Mouse (Mus musculus): ENCODE results near the gene Elk3.

The Elk3 gene

DNA sequence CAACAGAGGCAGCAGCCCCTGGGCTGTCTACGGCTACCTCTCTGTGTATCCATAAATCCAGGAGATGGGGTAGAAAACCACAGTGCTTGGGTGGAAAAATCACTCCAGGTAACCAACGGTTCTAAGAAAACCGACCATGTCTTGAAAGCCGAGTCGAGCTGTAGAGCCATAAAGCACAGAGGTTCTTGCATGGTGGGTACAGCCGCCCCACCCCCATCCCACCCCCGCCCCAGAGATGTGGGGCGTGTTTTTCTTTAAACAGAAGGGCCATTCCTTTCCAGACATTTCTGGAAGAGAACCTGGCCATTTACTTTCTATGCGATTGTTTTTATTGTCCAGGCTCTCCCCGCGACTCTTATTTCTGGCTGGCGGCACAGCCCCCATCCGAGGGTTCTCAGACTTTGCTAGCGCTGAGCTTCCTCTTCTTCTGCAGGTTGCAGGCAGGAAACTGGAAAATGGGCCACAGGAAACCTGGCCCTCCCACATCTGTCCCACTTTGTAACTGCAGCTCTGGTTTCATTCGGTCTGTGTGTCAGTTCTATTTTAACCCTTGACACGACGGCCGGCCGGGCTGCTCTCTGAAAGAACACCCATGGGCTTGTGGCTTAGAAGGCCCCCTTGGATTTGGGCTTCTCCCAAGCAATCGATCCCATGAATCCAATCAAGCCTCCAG is 16.3 kb downstream of the Elk3 start:
- DNase-seq (ENCODE audit: low read depth, low spot score): peak; percentile 62

DNA sequence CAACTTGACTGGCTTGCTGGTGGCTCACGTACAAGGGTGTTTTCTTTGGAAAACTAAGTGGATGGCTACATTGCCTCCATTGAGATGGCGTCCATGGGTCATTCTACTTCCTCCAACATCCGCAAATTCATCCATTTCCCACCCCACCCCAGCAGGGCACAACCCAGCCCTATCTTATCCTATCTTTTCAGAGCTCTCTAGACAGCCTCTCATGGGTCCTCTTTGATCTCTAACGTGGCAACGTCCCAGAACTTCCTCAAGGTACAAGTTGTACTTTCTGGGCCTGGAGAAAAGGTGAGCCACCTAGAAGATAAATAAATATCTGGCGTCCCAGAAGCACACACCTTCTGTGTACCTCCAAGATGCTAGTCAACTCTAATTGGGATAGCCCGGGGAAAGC is 17.3 kb downstream of the Elk3 start:
- DNase-seq (ENCODE audit: low read depth, low spot score): no peak

DNA sequence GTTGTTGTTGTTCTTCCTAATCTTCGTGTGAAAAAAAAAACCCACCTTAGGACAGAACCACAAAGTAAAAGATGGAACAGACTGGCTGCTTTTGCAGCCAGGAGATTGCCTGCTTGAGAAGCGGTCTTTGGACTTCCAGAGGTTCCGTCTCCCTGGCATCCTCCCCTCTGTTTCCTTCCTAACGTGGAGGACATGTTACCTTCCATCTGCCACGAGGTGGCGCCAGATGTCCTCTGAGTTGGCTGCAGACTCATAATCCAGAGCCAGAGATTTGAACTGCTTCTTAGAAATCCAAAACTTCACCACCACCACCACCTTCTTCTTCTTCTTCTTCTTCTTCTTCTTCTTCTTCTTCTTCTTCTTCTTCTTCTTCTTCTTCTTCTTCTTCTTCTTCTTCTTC is 19.1 kb downstream of the Elk3 start:
- DNase-seq (ENCODE audit: low read depth, low spot score): peak; percentile 91

DNA sequence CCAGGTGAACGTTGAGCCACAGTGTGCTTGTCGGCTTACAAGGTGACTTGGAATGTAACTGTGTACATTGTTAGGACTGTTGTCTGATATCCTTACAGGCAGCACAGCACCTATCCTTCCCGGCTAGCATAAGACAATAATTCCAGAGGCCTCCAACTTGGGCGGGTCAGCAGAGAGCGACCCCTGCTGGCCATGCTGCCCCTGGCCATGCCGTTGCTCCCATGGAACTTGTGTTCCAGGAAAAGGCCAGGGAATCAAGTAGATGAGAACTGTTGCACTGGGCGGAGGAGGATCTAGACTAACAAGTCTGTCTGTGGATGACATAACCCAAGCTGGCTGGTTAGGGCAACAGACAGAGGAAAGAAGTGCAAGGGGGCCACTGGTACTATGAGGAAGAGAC is 19.6 kb downstream of the Elk3 start:
- DNase-seq (ENCODE audit: low read depth, low spot score): peak; percentile 81

DNA sequence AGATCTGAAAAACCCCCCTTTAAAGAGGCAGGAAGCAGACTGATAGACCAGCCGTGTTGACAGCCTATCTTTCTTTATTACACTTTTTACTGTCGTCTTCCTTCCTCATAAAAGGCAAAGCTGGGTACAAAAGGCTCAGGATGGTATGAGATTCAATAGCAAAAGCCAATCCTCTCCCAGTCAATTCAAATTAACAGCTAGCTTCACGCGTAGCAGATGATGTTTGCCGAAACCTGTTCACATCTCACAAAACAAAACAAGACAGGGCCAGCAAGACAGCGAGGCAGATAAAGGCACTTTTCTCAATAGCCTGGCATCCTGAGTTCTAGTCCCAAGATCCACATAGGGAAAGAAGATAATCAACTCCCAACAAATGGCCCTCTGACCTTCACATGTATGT is 21.5 kb downstream of the Elk3 start:
- no peak for DNase-seq (ENCODE audit: low read depth, low spot score)

DNA sequence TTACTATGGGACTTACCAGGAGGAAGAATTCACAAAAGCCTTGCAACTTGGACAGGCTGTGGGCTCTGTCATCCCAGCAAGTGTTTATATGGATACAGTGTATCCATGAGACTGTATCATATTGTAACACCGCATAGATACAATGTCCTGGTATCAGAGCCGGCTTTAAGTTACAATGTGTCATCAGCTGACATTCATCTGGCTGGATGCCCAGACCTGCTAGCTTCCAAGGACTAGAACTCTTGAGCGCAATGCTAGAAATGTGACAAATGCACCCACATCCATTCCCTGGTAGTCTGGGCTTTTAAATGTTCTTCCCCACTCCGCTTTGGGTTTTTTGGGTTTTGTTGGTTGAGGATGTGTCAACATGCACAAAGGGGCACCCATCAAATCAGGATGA is 22.6 kb downstream of the Elk3 start:
- no peak for DNase-seq (ENCODE audit: low read depth, low spot score)

DNA sequence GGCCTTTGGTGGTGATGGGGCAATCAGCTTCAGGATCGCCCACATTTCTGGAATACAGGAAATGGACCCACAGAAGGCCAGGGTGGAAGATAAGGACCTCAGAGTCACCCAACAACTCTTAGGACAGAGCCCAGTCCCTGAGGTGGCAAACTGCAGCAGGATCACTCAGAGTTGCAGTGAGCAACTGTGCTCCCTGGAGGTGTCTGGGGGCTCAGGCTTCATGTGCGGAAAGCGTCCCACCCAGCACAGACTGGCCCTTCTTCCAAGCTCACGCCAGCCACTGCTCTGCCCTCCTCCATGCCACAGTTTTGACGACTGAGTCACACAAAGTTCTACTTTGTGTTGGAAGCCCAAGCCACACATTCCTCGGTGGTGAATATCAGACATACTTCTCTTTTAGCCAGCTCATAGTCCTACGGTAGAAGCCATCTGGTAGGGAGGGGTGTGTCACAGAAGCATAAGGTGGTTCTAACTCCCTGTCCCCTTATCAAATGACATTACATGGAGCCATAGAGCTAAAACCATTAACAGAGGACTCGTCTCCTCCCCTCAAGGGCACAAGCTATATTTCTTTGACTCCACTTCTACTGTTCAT is 23.3 kb downstream of the Elk3 start:
- no peak for DNase-seq (ENCODE audit: low read depth, low spot score)

DNA sequence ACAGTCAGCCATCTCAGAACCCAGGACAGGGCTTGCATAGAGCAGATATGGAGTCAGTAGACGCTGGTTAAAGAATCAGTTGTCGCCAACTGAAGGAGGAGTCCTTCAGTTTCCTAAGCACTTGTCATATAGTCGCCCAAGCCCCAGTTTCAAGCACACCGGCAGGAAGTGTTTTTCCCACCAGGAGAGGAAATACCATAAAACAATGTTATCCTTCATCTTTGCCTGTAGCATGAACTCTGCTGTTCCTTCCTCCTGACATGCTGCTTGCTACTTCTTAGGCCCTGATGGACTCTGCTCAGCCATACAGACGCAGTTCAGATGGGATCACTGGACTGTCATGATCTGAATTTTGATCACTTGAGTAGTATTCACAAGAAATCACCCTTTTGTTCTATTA is 25.4 kb downstream of the Elk3 start:
- DNase-seq (ENCODE audit: low read depth, low spot score): no peak

DNA sequence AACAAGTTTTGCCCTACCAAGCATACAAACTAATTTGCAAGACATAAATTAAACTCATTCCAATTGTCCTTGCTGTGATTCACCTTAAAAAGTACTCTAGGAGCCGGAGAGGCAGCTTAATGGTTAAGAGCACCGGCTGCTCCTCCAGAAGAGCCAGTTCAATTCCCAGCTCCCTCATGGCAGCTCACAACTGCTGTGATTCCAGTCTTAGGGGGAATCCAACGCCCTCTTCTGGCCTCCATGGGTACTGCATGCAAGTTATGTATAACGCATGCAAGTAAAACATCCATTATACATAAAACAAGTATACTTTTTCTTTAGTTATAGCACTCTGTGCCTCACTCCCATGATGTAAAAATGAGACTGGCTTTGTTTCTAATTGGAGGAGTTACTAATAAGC is 27.7 kb downstream of the Elk3 start:
- DNase-seq (ENCODE audit: low read depth, low spot score): peak; percentile 84

DNA sequence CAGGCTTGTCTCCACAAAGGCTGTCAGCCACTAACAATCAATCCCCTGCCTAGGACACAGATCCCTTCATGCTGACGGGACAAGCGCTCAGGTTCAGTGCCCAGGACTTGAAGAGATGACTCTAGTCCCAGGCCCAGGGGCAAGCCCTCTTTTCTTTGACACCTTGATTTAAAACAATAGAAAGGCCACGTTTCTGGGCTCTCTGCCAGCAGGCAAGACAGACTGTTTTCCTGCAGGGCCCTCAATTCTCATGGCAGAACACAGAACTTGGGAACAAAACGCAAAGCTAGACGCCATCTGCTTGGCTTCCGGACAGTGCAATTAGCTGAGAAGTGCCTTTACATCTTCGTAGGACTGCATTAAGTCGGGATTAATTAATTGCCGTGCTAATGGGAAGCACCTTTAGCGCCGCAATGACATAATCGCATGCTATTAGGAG is 28.4 kb downstream of the Elk3 start:
- DNase-seq (ENCODE audit: low read depth, low spot score): no peak

DNA sequence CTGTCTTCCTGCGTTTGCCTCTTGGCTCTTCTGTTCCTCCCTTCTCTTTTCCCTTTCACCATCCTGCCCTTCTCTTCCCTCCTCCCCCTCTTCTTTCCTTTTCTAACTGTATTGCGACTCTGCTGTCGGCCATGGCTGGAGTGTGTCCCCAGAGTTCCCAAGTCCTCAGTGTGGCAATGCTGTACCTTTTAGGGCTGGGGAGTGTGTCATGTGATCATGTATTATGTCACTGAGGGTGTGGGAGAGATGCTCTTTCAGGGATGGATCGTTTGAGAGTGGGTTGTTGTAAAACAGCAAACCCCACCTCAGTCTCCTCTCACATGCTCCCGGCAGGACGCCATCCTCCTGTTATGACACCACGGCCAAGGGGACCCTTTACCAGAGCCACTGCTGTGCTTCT is 29.8 kb downstream of the Elk3 start:
- DNase-seq (ENCODE audit: low read depth, low spot score): no peak

DNA sequence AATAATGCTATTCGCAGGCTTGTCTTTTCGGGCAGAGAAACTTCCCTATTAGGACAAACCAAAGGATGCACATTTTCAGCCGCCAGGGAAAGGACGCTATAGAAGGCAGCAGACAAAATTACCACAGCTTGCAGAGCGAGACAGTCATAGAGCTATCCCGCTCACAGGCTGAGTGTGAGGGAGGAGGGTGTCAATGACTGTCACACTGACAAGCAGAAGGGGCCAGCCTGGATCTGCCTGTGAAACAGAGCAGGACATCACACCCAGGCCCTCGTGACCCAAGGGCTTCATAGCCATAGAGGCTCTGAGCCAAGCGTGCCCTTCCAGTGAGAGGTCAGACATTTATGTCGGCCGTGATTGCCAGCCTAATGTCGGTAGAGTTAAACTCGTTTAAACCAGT is 30.3 kb downstream of the Elk3 start:
- no peak for DNase-seq (ENCODE audit: low read depth, low spot score)

DNA sequence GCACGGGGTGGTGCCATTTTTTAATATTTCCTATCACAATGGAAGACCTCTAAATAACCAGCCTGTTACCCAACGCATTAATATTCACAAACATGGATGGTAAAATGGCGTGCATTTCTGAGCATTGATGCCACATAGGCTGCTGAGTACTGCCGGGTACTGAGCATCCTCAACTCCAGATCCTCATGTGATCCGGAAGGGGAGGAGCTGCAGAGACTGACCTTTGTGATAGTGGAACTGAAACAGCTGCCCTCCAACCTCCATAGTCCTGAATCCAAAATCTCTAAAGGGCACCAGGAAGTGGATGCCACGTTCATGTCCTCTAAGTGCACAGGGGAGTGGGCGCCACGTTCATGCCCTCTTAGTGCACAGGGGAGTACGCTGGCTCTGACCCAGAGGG is 31.9 kb downstream of the Elk3 start:
- peak; percentile 95 for DNase-seq (ENCODE audit: low read depth, low spot score)

DNA sequence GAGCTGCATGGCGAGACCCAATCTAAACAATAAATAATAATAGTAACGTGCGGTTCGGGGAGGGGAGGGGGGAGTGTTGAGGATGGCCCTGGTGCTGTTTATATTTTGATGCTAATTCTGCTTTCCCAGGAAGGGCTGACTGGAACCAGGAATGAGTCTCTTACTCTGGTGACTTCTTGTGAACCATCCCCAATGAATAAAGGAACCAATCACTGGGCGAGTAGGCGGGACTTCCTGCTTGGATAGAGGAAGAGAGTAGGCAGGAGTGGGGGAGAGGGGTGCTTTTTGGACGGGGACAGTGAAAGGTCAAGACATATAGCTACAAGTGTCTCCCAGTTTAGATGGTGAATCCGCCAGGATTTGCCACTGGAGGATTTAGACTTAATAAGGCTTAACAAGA is 32.6 kb downstream of the Elk3 start:
- peak; percentile 92 for DNase-seq (ENCODE audit: low read depth, low spot score)

DNA sequence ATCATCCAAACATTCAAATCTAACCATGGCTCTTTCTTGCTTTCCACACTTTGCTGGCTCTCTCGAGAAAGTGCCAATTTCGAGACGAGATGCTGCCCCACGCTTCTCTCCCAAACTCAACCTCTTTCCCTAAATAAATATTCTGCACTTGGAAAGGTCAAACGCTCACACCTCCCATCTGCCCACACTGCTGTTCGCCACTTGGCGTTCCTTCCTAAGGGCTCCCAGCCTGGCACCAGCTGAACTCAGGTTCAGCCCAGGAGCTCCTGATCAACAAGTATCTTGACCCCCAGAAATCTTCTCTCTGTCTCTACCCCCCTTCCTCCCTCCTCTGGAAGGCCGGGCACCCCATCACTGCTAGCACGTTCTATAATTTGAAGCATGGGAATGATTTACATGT is 34.1 kb downstream of the Elk3 start:
- no peak for DNase-seq (ENCODE audit: low read depth, low spot score)

DNA sequence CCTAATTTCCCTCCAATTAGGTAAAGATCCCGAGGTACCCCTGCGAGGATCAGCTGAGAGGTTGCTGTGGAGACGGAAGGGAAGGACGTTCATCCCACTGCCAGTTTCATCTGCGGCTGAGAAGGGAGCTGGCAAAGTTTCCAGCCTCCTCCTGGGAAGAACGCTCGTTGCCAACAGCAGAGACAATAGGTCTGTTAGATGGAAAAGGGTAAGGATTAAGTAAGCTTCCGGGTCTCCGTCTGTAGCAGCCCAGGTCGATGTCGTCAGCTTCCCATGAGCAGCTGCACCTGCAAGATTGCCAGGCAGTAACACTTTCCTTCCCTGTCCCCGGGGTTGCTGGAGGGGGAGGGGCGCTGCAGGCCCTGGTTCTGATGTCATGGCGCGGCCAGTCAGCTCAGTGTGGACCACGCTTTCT is 34.6 kb downstream of the Elk3 start:
- DNase-seq (ENCODE audit: low read depth, low spot score): peak; percentile 58

DNA sequence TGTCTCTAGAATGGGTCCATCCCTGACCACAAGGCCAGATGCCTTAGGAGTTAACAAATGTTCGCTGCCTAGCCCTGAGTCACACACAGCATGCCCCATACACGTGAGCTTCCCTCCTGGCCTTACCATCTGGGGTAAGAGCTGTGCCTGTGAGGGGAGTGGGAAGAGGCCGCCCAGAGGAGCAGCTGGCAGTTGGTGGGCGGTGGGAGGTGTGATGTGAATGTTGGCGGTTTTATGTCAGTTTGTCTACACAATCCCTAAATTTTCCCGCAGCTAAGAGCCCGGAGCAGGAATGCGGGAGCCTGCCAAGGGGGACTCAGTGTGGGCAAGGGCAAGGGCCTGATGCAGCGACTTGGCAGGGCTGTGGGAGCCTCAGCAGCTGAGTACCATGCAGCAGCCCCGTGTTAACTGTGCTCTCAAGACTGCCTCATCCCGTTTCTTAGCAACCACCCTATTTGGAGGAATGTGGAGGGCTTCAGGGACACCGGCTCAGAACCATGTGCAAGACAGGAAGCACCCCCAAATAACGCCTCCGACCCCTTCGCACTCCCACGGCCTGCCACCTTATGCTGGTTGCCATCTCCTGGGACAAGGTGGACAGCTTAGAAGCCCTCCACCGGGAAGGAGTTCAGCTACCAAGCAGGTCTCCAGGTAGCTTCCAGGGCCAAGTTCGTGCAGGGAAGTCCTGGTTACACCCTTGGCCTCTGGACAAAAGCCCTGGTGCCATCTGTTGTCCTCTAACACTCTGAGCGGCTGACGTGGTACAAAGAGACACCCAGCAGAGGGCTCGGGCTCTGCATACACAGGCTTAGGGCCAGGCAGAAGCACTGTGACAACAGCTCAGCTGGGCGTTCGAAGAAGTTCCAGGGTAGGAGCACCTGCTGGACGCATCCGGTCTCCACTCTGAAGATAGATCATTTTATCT is 35.5 kb downstream of the Elk3 start:
- peak; percentile 34 for DNase-seq (ENCODE audit: low read depth, low spot score)

DNA sequence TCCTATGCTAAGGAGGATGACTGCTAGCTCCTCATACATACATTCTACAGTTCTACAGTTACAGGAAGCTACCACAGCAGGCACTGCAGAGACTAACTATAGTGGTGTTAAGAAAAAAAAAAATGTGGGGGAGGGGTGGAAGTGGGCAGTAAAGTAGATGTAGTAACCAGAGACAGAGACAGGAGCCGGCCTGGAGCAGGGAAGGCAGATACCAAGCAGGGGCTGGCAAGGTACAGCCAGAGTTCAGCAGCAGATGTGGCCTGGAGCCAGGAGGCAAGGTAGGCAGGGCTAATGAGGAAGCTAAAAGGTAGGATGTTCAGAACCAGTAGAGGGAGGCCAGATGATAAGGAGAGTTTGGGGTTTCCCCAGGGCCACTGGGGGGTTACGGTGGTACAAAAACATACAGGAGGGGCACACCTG is 36.6 kb downstream of the Elk3 start:
- DNase-seq (ENCODE audit: low read depth, low spot score): peak; percentile 43

DNA sequence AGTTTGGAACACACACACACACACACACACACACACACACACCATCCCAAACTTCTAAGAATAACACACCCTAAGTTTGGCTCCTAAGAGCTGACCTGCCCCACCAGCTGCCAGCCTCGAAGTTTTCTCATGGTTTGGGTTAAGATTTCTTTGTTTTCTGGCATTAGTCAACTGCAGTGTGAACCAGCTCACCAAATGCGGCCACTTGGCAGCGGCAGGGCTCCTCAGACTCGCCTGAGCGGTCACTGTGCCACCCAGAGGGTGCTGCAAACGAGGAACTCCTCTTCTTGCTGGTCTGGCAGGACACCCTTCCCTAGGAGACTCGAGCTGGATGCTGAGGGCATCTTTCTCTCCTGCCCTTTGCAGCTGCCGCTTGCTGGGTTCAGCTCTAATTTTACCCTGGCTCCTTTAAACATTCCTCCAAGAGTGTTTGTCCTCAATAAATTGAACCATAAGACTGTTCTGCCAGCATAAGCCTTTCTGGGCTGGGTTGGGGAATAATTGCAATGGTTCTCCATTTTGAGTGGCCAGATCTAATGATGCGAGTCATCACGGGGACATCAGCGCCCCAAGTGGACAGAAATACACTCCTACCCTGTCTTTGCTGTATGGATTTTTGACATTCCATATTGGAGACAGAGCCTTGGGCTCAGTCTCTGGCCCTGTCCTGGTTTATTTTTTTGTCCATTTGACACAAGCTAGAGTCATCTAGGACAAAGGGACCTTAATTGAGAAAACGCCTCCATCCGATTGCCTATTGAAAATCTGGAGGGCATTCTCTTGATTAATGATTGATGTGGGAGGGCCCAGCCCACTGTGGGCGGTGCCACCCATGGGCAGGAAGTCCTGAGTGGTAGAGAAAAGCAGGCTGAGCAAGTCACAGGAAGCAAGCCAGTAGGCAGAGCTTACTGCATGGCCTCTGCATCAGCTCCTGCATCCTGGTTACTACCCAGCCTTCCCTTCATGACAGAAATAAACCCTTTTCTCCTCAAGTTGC is 37.7 kb downstream of the Elk3 start:
- peak; percentile 68 for DNase-seq (ENCODE audit: low read depth, low spot score)

DNA sequence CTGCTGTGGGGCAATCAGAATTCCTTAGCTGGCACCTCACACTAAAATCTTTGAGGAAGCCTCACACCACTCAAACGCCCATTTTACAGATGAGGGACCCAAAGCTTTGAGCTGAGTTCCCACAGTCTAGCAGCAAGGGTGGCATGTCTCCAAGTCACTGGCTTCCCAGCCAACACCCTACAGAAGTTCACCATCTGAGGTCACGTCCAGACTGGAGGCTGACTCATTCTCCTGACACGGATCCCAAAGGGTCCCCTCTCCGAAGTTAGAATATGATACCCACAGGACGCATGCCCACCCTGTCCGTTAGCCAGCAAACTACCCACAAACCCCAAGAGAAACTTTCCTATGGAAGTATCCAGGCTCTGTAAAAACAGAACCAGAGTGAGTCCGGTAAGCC is 39.1 kb downstream of the Elk3 start:
- DNase-seq (ENCODE audit: low read depth, low spot score): no peak

DNA sequence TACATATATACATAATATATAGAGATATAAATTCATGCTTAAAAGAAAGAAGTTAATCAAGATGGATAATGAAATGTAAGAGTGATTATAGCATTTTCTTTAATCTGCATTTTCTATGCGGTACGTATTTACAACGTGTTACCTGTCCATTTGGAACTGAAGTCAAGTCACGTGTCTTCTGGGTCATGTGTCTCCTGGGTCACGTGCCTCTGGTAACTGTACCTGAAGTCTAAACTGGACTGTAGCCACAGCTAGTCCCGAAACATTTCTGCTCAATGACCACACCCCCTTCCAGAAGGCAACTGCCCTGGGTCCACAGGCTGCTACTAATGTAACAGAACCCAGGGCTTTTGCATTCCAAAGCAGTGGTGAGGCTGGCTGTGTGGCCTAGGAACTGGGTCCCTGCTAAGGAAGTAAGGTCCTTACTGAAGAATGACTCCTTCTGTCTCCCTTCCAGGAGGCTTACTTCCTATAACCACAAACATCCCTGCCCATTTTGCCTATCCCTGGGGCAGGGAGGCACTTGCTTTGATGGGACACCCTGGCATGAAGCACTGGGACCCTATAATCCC is 40.0 kb downstream of the Elk3 start:
- no peak for DNase-seq (ENCODE audit: low read depth, low spot score)

Measured in R1 (cell line).